Comparison of ENCODE assay signal across 12 mouse cellular contexts in the genomic region with DNA sequence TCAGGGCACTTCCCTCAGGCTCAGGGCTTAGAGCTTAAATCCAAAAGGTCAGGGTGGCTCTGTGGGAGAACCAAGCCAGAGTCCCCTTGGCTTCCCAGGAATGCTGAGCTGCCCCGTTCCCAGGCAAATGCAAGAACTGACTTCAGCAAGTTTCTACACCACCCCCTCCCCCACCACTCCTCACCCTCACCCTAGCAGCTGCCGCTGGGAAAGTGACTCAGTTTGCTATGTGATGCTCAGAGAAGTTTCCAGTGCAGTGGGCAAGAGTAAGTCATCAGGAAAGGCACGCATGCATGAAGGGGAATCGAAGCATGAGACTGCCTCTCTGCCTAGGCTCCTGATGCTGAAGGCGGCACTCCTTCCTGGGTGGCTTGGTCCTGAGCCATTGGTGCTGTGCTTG. TPM values are rescaled to one million over a fixed set of nuclear protein-coding genes. Genes with fewer than 3 reads are reported as not detected.
A peak's percentile ranks its signal among the peaks of the same experiment; 100 is the strongest.
DNase-seq lines count a peak whose midpoint lies in the region; ATAC-seq lines count a peak whose summit lies in the region.
"Had no signal": no experiment of that assay in that cellular context is flagged by ENCODE, and none has a peak within 500 bp of the region (broad histone marks: within the 10 kb centered on the region; RNA-seq: fewer than 3 reads in every experiment).

No protein-coding gene starts in this region.

- no peak for DNase-seq in kidney, adult 9 months
- DNase-seq in ZHBTc4 (ENCODE audit: low read depth, low spot score) = peak; percentile 15
- peak; percentile 30 for DNase-seq in embryonic facial prominence, embryonic 10.5 days (ENCODE audit: low spot score)
- DNase-seq in mesoderm, embryonic 11.5 days (ENCODE audit: low read depth, low spot score) = peak; percentile 20
- DNase-seq in layer of hippocampus, postnatal 25 days (ENCODE audit: extremely low spot score in 1 of 2, low spot score in 1 of 2) = no peak
- DNase-seq in heart, postnatal 36 days = no peak
- DNase-seq: adrenal gland, adult 8-10 months; cerebellum, adult 18-20 months; heart, adult 2 months had no signal

- peaks cover 16% of the 10 kb centered on the region for H3K4me1 ChIP-seq in kidney, embryonic 16.5 days (ENCODE audit: insufficient read depth, low read length)
- H3K4me1 ChIP-seq in embryonic facial prominence, embryonic 10.5 days = peaks cover 40% of the 10 kb centered on the region

- intact Hi-C loops in heart, postnatal 36 days (cut with DNase I) = no loop called here

- H3K9me3 ChIP-seq in kidney, embryonic 16.5 days (ENCODE audit: low read length) = no peaks in the 10 kb centered on the region
- H3K9me3 ChIP-seq in embryonic facial prominence, embryonic 10.5 days = no peaks in the 10 kb centered on the region
- H3K9me3 ChIP-seq: forebrain, embryonic 12.5 days had no signal

- no peaks in the 10 kb centered on the region for H3K27me3 ChIP-seq in kidney, embryonic 16.5 days (ENCODE audit: insufficient read depth, low read length)
- H3K27me3 ChIP-seq in embryonic facial prominence, embryonic 10.5 days (replicated peaks; ENCODE audit: low read depth, poor library complexity, severe bottlenecking) = no peaks in the 10 kb centered on the region
- H3K27me3 ChIP-seq: forebrain, embryonic 12.5 days had no signal

- H3K9ac ChIP-seq in kidney, embryonic 16.5 days (replicated peaks; ENCODE audit: low read length) = no peak overlapping the region
- H3K9ac ChIP-seq: forebrain, embryonic 12.5 days had no signal

- H3K4me2 ChIP-seq in kidney, embryonic 16.5 days (replicated peaks; ENCODE audit: low read depth, low read length) = no peak overlapping the region
- H3K4me2 ChIP-seq: forebrain, embryonic 12.5 days had no signal

- WGBS in kidney, embryonic 16.5 days = 13% methylated on average over 5 of the region's 5 CpGs
- WGBS in embryonic facial prominence, embryonic 10.5 days = 44% methylated on average over 5 of the region's 5 CpGs

- H3K36me3 ChIP-seq in kidney, embryonic 16.5 days (ENCODE audit: insufficient read depth, low read length) = no peaks in the 10 kb centered on the region
- H3K36me3 ChIP-seq in embryonic facial prominence, embryonic 10.5 days (replicated peaks) = no peaks in the 10 kb centered on the region

- peak; percentile 64 for ATAC-seq in kidney, embryonic 16.5 days (ENCODE audit: low FRiP score, low TSS enrichment)

- no peak overlapping the region for H3K4me3 ChIP-seq in kidney, embryonic 16.5 days (ENCODE audit: low read length)
- no peak overlapping the region for H3K4me3 ChIP-seq in embryonic facial prominence, embryonic 10.5 days
- H3K4me3 ChIP-seq: forebrain, embryonic 12.5 days; heart, adult 2 months had no signal

- peak overlapping the region; percentile 87 for H3K27ac ChIP-seq in kidney, embryonic 16.5 days (ENCODE audit: low read length)
- H3K27ac ChIP-seq in embryonic facial prominence, embryonic 10.5 days (replicated peaks) = peak overlapping the region; percentile 44
- H3K27ac ChIP-seq: heart, adult 2 months; macrophage had no signal

RNA-seq across cellular contexts. Expression of a gene that starts 34.1 kb away (rescaled TPM):
- 14.4 and 16.6 TPM in 2 replicates for polyA plus RNA-seq in kidney, embryonic 16.5 days (2015; fragmentation: Nextera tagmentation; extraction: Ambion mirVana)
- polyA plus RNA-seq in embryonic facial prominence, embryonic 10.5 days (2016; fragmentation: Nextera tagmentation; extraction: Ambion mirVana) = 10.9 and 11.0 TPM in 2 replicates
- 10 to 100 TPM; 25.2 to 32.2 TPM for total RNA-seq in layer of hippocampus, postnatal 25 days (2021)
- 10 to 100 TPM; 28.0 to 28.6 TPM for total RNA-seq in heart, postnatal 36 days (2021)

RNA-seq across cellular contexts. Expression of a gene that starts 42.1 kb away (rescaled TPM):
- 9.4 and 9.5 TPM in 2 replicates for polyA plus RNA-seq in kidney, embryonic 16.5 days (2015; fragmentation: Nextera tagmentation; extraction: Ambion mirVana)
- polyA plus RNA-seq in embryonic facial prominence, embryonic 10.5 days (2016; fragmentation: Nextera tagmentation; extraction: Ambion mirVana) = 10.0 and 10.2 TPM in 2 replicates
- total RNA-seq in layer of hippocampus, postnatal 25 days (2021) = 1 to 10 TPM; 6.1 to 7.1 TPM
- 1 to 10 TPM; 1.8 to 2.5 TPM for total RNA-seq in heart, postnatal 36 days (2021)

Comparison
In these comparisons a context has a peak if more than half of its experiments do, and no peak if none do; other contexts are left out.
1. DNase-seq: peak in ZHBTc4 (single experiment), embryonic facial prominence, embryonic 10.5 days (single experiment) and mesoderm, embryonic 11.5 days (single experiment); none in kidney, adult 9 months (single experiment), layer of hippocampus, postnatal 25 days (0 of 2) and heart, postnatal 36 days (0 of 2).